ENCODE assay signal across 10 mouse cellular contexts in genomic region chr12:100455453-100455852, GRCm38 (mm10).
DNase-seq lines count a peak whose midpoint lies in the region; ATAC-seq lines count a peak whose summit lies in the region.
"Had no signal": no experiment of that assay in that cellular context is flagged by ENCODE, and none has a peak within 500 bp of the region (broad histone marks: within the 10 kb centered on the region; RNA-seq: fewer than 3 reads in every experiment).

No protein-coding gene starts in this region.

- peak; percentile 95 for DNase-seq in heart, adult 11 months
- no peak for DNase-seq in heart, postnatal 25 days (ENCODE audit: low spot score)
- DNase-seq in Muller cell, postnatal 12 days (ENCODE audit: inconsistent ontology term) = peak; percentile 60
- peak; percentile 55 to 56 for DNase-seq in cerebellum, postnatal 36 days
- peak; percentile 69 to 80 for DNase-seq in heart, postnatal 10 days
- DNase-seq in thymus, postnatal 14 days = no peak
- no peak for DNase-seq in frontal cortex, adult 2 months (ENCODE audit: extremely low spot score in 1 of 2, low spot score in 1 of 2)

- 88% methylated on average over 2 of the region's 2 CpGs for WGBS in forebrain, embryonic 13.5 days

- no peaks in the 10 kb centered on the region for H3K4me1 ChIP-seq in forebrain, embryonic 13.5 days
- H3K4me1 ChIP-seq: hindbrain, embryonic 15.5 days; midbrain, embryonic 10.5 days had no signal

- intact Hi-C loops in heart, postnatal 25 days (cut with DNase I) = loop anchor here (5.0 kb wide), 1 partner anchor 33 kb away; no protein-coding TSS in a partner anchor
- intact Hi-C loops in heart, postnatal 10 days (cut with DNase I) = no loop called here

- no peaks in the 10 kb centered on the region for H3K9me3 ChIP-seq in forebrain, embryonic 13.5 days (replicated peaks)
- H3K9me3 ChIP-seq: hindbrain, embryonic 15.5 days; midbrain, embryonic 10.5 days had no signal

- no peak for ATAC-seq in forebrain, embryonic 13.5 days

- no peak overlapping the region for H3K27ac ChIP-seq in forebrain, embryonic 13.5 days
- H3K27ac ChIP-seq: hindbrain, embryonic 15.5 days; midbrain, embryonic 10.5 days had no signal

- H3K27me3 ChIP-seq in forebrain, embryonic 13.5 days = no peaks in the 10 kb centered on the region
- H3K27me3 ChIP-seq: hindbrain, embryonic 15.5 days had no signal

- no peak overlapping the region for H3K9ac ChIP-seq in forebrain, embryonic 13.5 days
- H3K9ac ChIP-seq: hindbrain, embryonic 15.5 days had no signal

- H3K36me3 ChIP-seq in forebrain, embryonic 13.5 days (ENCODE audit: poor library complexity, severe bottlenecking) = peaks cover 4% of the 10 kb centered on the region; the same call in 1 of the 2 replicates
- H3K36me3 ChIP-seq: hindbrain, embryonic 15.5 days had no signal

- H3K4me2 ChIP-seq in forebrain, embryonic 13.5 days = no peak overlapping the region
- H3K4me2 ChIP-seq: hindbrain, embryonic 15.5 days had no signal

- H3K4me3 ChIP-seq in forebrain, embryonic 13.5 days = no peak overlapping the region
- H3K4me3 ChIP-seq: hindbrain, embryonic 15.5 days; midbrain, embryonic 10.5 days had no signal

Comparison
In these comparisons a context has a peak if more than half of its experiments do, and no peak if none do; other contexts are left out.
1. DNase-seq: peak in heart, adult 11 months (single experiment), Muller cell, postnatal 12 days (single experiment), cerebellum, postnatal 36 days (2 of 2) and heart, postnatal 10 days (2 of 2); none in heart, postnatal 25 days (single experiment), thymus, postnatal 14 days (single experiment) and frontal cortex, adult 2 months (0 of 2).